18 mouse cellular contexts compared by ENCODE assay signal in the genomic region with DNA sequence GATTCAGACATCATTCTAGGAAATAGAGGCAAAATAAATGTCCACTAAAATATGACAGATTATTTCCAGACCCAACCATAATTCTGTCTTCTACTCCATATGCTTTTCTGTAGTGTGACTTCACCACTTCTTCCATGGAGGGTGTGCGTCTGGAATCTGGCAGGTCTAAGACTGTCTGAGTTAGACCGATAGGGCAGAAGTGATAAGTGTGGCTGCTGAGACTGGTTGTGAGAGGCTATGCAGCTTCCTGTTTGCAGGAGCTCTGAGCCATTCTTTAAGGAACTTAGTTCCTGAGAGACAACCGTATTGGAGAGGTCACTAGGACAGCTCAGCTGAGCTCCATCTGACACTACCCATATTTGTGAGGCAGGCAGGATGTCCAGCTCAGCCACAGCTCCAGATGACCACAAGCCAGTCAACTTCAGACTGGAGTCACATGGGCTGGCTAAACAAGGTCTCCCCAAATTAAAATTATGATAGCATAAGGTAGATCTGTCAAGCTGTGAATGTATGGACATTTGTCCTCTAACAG.
DNase-seq lines count a peak whose midpoint lies in the region; ATAC-seq and TF ChIP-seq lines count a peak whose summit lies in the region.
"Had no signal": no experiment of that assay in that cellular context is flagged by ENCODE, and none has a peak within 500 bp of the region (broad histone marks: within the 10 kb centered on the region; RNA-seq: fewer than 3 reads in every experiment).

No protein-coding gene starts in this region.

- peaks cover 14% of the 10 kb centered on the region for H3K4me1 ChIP-seq in heart, embryonic 13.5 days
- H3K4me1 ChIP-seq in heart, embryonic 10.5 days: peaks cover 11% of the 10 kb centered on the region
- peaks cover 3% of the 10 kb centered on the region; the same call in 1 of the 2 replicates for H3K4me1 ChIP-seq in lung, embryonic 14.5 days (ENCODE audit: insufficient read depth)
- H3K4me1 ChIP-seq in liver, embryonic 14.5 days (replicated peaks; ENCODE audit: control insufficient read depth in 2 of 2, insufficient read depth in 2 of 2, low read length in 1 of 2): peaks cover 0 to 11% of the 10 kb centered on the region in 2 experiments; a peak in 2 of 4 replicates

- no peaks in the 10 kb centered on the region for H3K36me3 ChIP-seq in heart, embryonic 13.5 days
- no peaks in the 10 kb centered on the region for H3K36me3 ChIP-seq in heart, embryonic 10.5 days
- no peaks in the 10 kb centered on the region for H3K36me3 ChIP-seq in lung, embryonic 14.5 days (ENCODE audit: insufficient read depth)
- H3K36me3 ChIP-seq in liver, embryonic 14.5 days (replicated peaks; ENCODE audit: control insufficient read depth, insufficient read depth, low read depth): no peaks in the 10 kb centered on the region
- H3K36me3 ChIP-seq: forebrain, embryonic 12.5 days; G1E; neural tube, embryonic 12.5 days had no signal

- no peak overlapping the region for H3K9ac ChIP-seq in heart, embryonic 13.5 days
- H3K9ac ChIP-seq in lung, embryonic 14.5 days: no peak overlapping the region
- no peak overlapping the region for H3K9ac ChIP-seq in liver, embryonic 14.5 days (replicated peaks)
- H3K9ac ChIP-seq: forebrain, embryonic 12.5 days; neural tube, embryonic 12.5 days had no signal

- H3K4me3 ChIP-seq in heart, embryonic 13.5 days: no peak overlapping the region
- H3K4me3 ChIP-seq in heart, embryonic 10.5 days: no peak overlapping the region
- H3K4me3 ChIP-seq in lung, embryonic 14.5 days (ENCODE audit: low read depth, low read length): no peak overlapping the region
- H3K4me3 ChIP-seq in liver, embryonic 14.5 days (ENCODE audit: insufficient read depth in 1 of 2, low read depth in 2 of 2, low read length in 2 of 2): no peak overlapping the region
- H3K4me3 ChIP-seq: forebrain, embryonic 12.5 days; neural tube, embryonic 12.5 days had no signal

- no peaks in the 10 kb centered on the region for H3K27me3 ChIP-seq in heart, embryonic 13.5 days (replicated peaks)
- no peaks in the 10 kb centered on the region for H3K27me3 ChIP-seq in heart, embryonic 10.5 days (ENCODE audit: insufficient read depth, poor library complexity, severe bottlenecking)
- H3K27me3 ChIP-seq in lung, embryonic 14.5 days (ENCODE audit: insufficient read depth, low read length): no peaks in the 10 kb centered on the region
- H3K27me3 ChIP-seq in liver, embryonic 14.5 days (ENCODE audit: control insufficient read depth, insufficient read depth, low read length): no peaks in the 10 kb centered on the region
- H3K27me3 ChIP-seq: forebrain, embryonic 12.5 days; neural tube, embryonic 12.5 days had no signal

- no peak for DNase-seq in heart, embryonic 10.5 days (ENCODE audit: low spot score)
- DNase-seq in lung, embryonic 14.5 days: peak; percentile 19
- no peak for DNase-seq in lung, postnatal 4 days
- no peak for DNase-seq in liver, embryonic 14.5 days (ENCODE audit: low read depth in 3 of 3, low spot score in 3 of 3)
- DNase-seq in spleen, adult 18-20 months: no peak
- DNase-seq in gastrocnemius, postnatal 4 days (ENCODE audit: low spot score in 2 of 2): no peak
- DNase-seq in urinary bladder, postnatal 36 days (ENCODE audit: low spot score in 2 of 2): no peak
- DNase-seq: adrenal gland, postnatal 25 days; cerebellum, postnatal 36 days; heart, adult 11 months; kidney, postnatal 25 days; lung, postnatal 10 days; thymus, postnatal 14 days had no signal

- no peak for TF ChIP-seq CTCF in lung, embryonic 14.5 days (IDR thresholded peaks at IDR 0.05; ENCODE audit: low read depth)
- no peak for TF ChIP-seq CTCF in liver, embryonic 14.5 days (IDR thresholded peaks at IDR 0.05; ENCODE audit: low read depth)

- no peak for TF ChIP-seq EP300 in liver, embryonic 14.5 days (IDR thresholded peaks at IDR 0.05; ENCODE audit: low read depth)

- ATAC-seq in heart, embryonic 13.5 days (ENCODE audit: extremely low read depth, insufficient number of reproducible peaks, low FRiP score, low TSS enrichment): no peak
- no peak for ATAC-seq in lung, embryonic 14.5 days (ENCODE audit: insufficient read depth)
- peak; percentile 53; the same call in 1 of the 2 replicates for ATAC-seq in liver, embryonic 14.5 days (ENCODE audit: insufficient read depth)
- ATAC-seq: midbrain, embryonic 16.5 days had no signal

- no peak overlapping the region for H3K4me2 ChIP-seq in heart, embryonic 13.5 days
- no peak overlapping the region for H3K4me2 ChIP-seq in lung, embryonic 14.5 days
- H3K4me2 ChIP-seq in liver, embryonic 14.5 days (ENCODE audit: low read depth): no peak overlapping the region
- H3K4me2 ChIP-seq: forebrain, embryonic 12.5 days; neural tube, embryonic 12.5 days had no signal

- no peaks in the 10 kb centered on the region for H3K9me3 ChIP-seq in heart, embryonic 13.5 days
- H3K9me3 ChIP-seq in heart, embryonic 10.5 days: no peaks in the 10 kb centered on the region
- H3K9me3 ChIP-seq in lung, embryonic 14.5 days (ENCODE audit: low read depth, low read length): no peaks in the 10 kb centered on the region
- H3K9me3 ChIP-seq in liver, embryonic 14.5 days (ENCODE audit: control insufficient read depth, low read length): no peaks in the 10 kb centered on the region
- H3K9me3 ChIP-seq: forebrain, embryonic 12.5 days; G1E; neural tube, embryonic 12.5 days had no signal

- WGBS in heart, embryonic 13.5 days: 11% methylated on average over 3 of the region's 3 CpGs
- WGBS in heart, embryonic 10.5 days: 23% methylated on average over 3 of the region's 3 CpGs
- WGBS in lung, embryonic 14.5 days: 41% methylated on average over 3 of the region's 3 CpGs
- WGBS in liver, embryonic 14.5 days (ENCODE audit: insufficient replicate concordance): 10% methylated on average over 3 of the region's 3 CpGs

- peak overlapping the region; percentile 51 for H3K27ac ChIP-seq in heart, embryonic 13.5 days (replicated peaks)
- no peak overlapping the region for H3K27ac ChIP-seq in heart, embryonic 10.5 days
- no peak overlapping the region for H3K27ac ChIP-seq in lung, embryonic 14.5 days (ENCODE audit: low read depth)
- H3K27ac ChIP-seq in liver, embryonic 14.5 days: no peak overlapping the region
- H3K27ac ChIP-seq: forebrain, embryonic 12.5 days; neural tube, embryonic 12.5 days had no signal
